Mouse (Mus musculus) G1E (cell line): Measurements from ENCODE around the gene Trim40.

Experiments
- CTCF ChIP-seq: IDR thresholded peaks from 2 replicates; pipeline ENCODE4 v1.5.1; 2012; ENCODE audit warnings: low read depth, low read length, inconsistent platforms, mixed read lengths
- GATA1 ChIP-seq: IDR thresholded peaks from 2 replicates; pipeline ENCODE4 v1.6.1; 2012; ENCODE audit warnings: borderline replicate concordance, low read length, inconsistent platforms, mixed read lengths

GRCm38 (mm10) chr17:36909802-36910201, 19.9 kb upstream of the Trim40 start:
- TF ChIP-seq GATA1 = no peak
- TF ChIP-seq CTCF = no peak
